Mouse (Mus musculus) embryonic fibroblast, embryonic 13.5 days (primary cell): ENCODE results near the gene Spaca4.

Source experiments
- CTCF ChIP-seq: IDR thresholded peaks from 2 replicates; pipeline ENCODE4 v1.5.1; 2011; ENCODE audit warnings: mild to moderate bottlenecking, control low read depth, low read length, moderate library complexity, borderline replicate concordance; ENCODE audit not compliant: insufficient read depth
- POLR2A ChIP-seq: IDR thresholded peaks from 2 replicates; pipeline ENCODE4 v1.6.1; 2011; ENCODE audit warnings: low read depth, mild to moderate bottlenecking, control low read depth, low read length, moderate library complexity

GRCm38 (mm10) chr7:45712022-45712757, 13.4 kb downstream of the Spaca4 start:
- TF ChIP-seq CTCF (no peak), POLR2A (no peak)
